Comparison of ENCODE assay signal across 8 mouse cellular contexts in genomic region chr7:76971334-76971733, GRCm38 (mm10).
DNase-seq lines count a peak whose midpoint lies in the region; ATAC-seq and TF ChIP-seq lines count a peak whose summit lies in the region.

No protein-coding gene starts in this region.

- TF ChIP-seq CTCF in ES-Bruce4 (IDR thresholded peaks at IDR 0.05; ENCODE audit: low read depth, low read length): peak; percentile 18
- no peak for TF ChIP-seq CTCF in thymus, adult 2 months (IDR thresholded peaks at IDR 0.05; ENCODE audit: borderline replicate concordance, control insufficient read depth, extremely low read depth, insufficient read depth, low read length, poor library complexity)

- H3K36me3 ChIP-seq in kidney, embryonic 16.5 days (ENCODE audit: insufficient read depth, low read length): no peaks in the 10 kb centered on the region
- no peaks in the 10 kb centered on the region for H3K36me3 ChIP-seq in ES-Bruce4 (ENCODE audit: control insufficient read depth, insufficient read depth, low read length, poor library complexity, severe bottlenecking)
- H3K36me3 ChIP-seq in midbrain, embryonic 11.5 days (ENCODE audit: control insufficient read depth, insufficient read depth, low read length): no peaks in the 10 kb centered on the region
- no peaks in the 10 kb centered on the region for H3K36me3 ChIP-seq in thymus, adult 2 months (ENCODE audit: control insufficient read depth, insufficient read depth, low read length)

- H3K27me3 ChIP-seq in kidney, embryonic 16.5 days (ENCODE audit: insufficient read depth, low read length): no peaks in the 10 kb centered on the region
- no peaks in the 10 kb centered on the region for H3K27me3 ChIP-seq in ES-Bruce4 (ENCODE audit: control insufficient read depth, insufficient read depth, low read length, poor library complexity, severe bottlenecking)
- H3K27me3 ChIP-seq in midbrain, embryonic 11.5 days (ENCODE audit: control insufficient read depth, insufficient read depth, low read length): no peaks in the 10 kb centered on the region
- H3K27me3 ChIP-seq in thymus, adult 2 months (ENCODE audit: control insufficient read depth, insufficient read depth, low read length): no peaks in the 10 kb centered on the region

- H3K9ac ChIP-seq in kidney, embryonic 16.5 days (replicated peaks; ENCODE audit: low read length): no peak overlapping the region
- no peak overlapping the region for H3K9ac ChIP-seq in ES-Bruce4 (ENCODE audit: low read depth, poor library complexity, severe bottlenecking)
- no peak overlapping the region for H3K9ac ChIP-seq in midbrain, embryonic 11.5 days (ENCODE audit: low read length)

- H3K4me1 ChIP-seq in kidney, embryonic 16.5 days (ENCODE audit: insufficient read depth, low read length): no peaks in the 10 kb centered on the region
- H3K4me1 ChIP-seq in ES-Bruce4 (ENCODE audit: control insufficient read depth, insufficient read depth, low read length): no peaks in the 10 kb centered on the region
- no peaks in the 10 kb centered on the region for H3K4me1 ChIP-seq in midbrain, embryonic 11.5 days (ENCODE audit: control insufficient read depth, insufficient read depth, low read length)
- no peaks in the 10 kb centered on the region for H3K4me1 ChIP-seq in thymus, adult 2 months (replicated peaks; ENCODE audit: control insufficient read depth, insufficient read depth, low read length)

- no peak for TF ChIP-seq EP300 in ES-Bruce4 (IDR thresholded peaks at IDR 0.05; ENCODE audit: insufficient read depth, low read depth, low read length)

- H3K27ac ChIP-seq in kidney, embryonic 16.5 days (ENCODE audit: low read length): no peak overlapping the region
- H3K27ac ChIP-seq in ES-Bruce4 (ENCODE audit: insufficient read depth, low read length): no peak overlapping the region
- H3K27ac ChIP-seq in midbrain, embryonic 11.5 days (ENCODE audit: low read depth, low read length): no peak overlapping the region
- no peak overlapping the region for H3K27ac ChIP-seq in thymus, adult 2 months (ENCODE audit: control insufficient read depth, insufficient read depth, low read length)

- ATAC-seq in kidney, embryonic 16.5 days (ENCODE audit: low FRiP score, low TSS enrichment): no peak
- ATAC-seq in granulocyte monocyte progenitor cell, adult 5-6 weeks (replicated peaks; ENCODE audit: poor library complexity, severe bottlenecking): 0 out of 2 replicates have a peak, but pooled peaks have one; percentile 35
- no peak for ATAC-seq in midbrain, embryonic 11.5 days (ENCODE audit: low FRiP score)

- no peak overlapping the region for H3K4me2 ChIP-seq in kidney, embryonic 16.5 days (replicated peaks; ENCODE audit: low read depth, low read length)
- H3K4me2 ChIP-seq in midbrain, embryonic 11.5 days: no peak overlapping the region

- no peak for TF ChIP-seq POLR2A in ES-Bruce4 (IDR thresholded peaks at IDR 0.05; ENCODE audit: insufficient read depth, low read length)
- no peak for TF ChIP-seq POLR2A in thymus, adult 2 months (IDR thresholded peaks at IDR 0.05; ENCODE audit: control insufficient read depth, extremely low read depth, insufficient read depth, low read length, poor library complexity)

- peak; percentile 20 to 23 for DNase-seq in kidney, postnatal 4 days
- DNase-seq in R1 (ENCODE audit: low read depth, low spot score): peak; percentile 14
- DNase-seq in urinary bladder, postnatal 14 days (ENCODE audit: low spot score): no peak
- DNase-seq in midbrain, embryonic 11.5 days (ENCODE audit: low spot score, missing footprints): no peak
- DNase-seq in thymus, adult 2 months: no peak

- no peak overlapping the region for H3K4me3 ChIP-seq in kidney, embryonic 16.5 days (ENCODE audit: low read length)
- H3K4me3 ChIP-seq in ES-Bruce4 (ENCODE audit: low read depth, low read length): no peak overlapping the region
- H3K4me3 ChIP-seq in midbrain, embryonic 11.5 days (ENCODE audit: low read depth, low read length): no peak overlapping the region
- no peak overlapping the region for H3K4me3 ChIP-seq in thymus, adult 2 months (ENCODE audit: control insufficient read depth, insufficient read depth, low read length)

- H3K9me3 ChIP-seq in kidney, embryonic 16.5 days (ENCODE audit: low read length): no peaks in the 10 kb centered on the region
- no peaks in the 10 kb centered on the region for H3K9me3 ChIP-seq in ES-Bruce4 (replicated peaks; ENCODE audit: control insufficient read depth, insufficient read depth, low read length, poor library complexity, severe bottlenecking)
- H3K9me3 ChIP-seq in midbrain, embryonic 11.5 days (ENCODE audit: control insufficient read depth, low read length): no peaks in the 10 kb centered on the region

- 21% methylated on average over 3 of the region's 3 CpGs for WGBS in kidney, embryonic 16.5 days
- WGBS in midbrain, embryonic 11.5 days: 8% methylated on average over 3 of the region's 3 CpGs
- WGBS in thymus, adult 2 months: 4% methylated on average over 3 of the region's 3 CpGs

Comparison
In these comparisons a context has a peak if more than half of its experiments do, and no peak if none do; other contexts are left out.
1. DNase-seq: peak in kidney, postnatal 4 days (2 of 2) and R1 (single experiment); none in urinary bladder, postnatal 14 days (single experiment), midbrain, embryonic 11.5 days (single experiment) and thymus, adult 2 months (single experiment).